Mouse (Mus musculus): ENCODE results near the gene Dyrk3.

GRCm38 (mm10) chr1:131107575-131108308 is 30.4 kb downstream of the Dyrk3 start:
- no peak for TF ChIP-seq CTCF (IDR thresholded peaks at IDR 0.05; ENCODE audit: borderline replicate concordance, control insufficient read depth, extremely low read depth, insufficient read depth, low read length, poor library complexity)
- TF ChIP-seq POLR2A (IDR thresholded peaks at IDR 0.05; ENCODE audit: control insufficient read depth, extremely low read depth, insufficient read depth, low read length, poor library complexity), result no peak
